Mouse (Mus musculus) bone marrow macrophage, adult 2 months (primary cell): ENCODE data around the gene Cdc45.

Experiments used
- CTCF ChIP-seq: IDR thresholded peaks from 2 replicates; pipeline ENCODE4 v1.5.1; 2012; ENCODE audit warnings: low read depth, mild to moderate bottlenecking, low read length, moderate library complexity
- POLR2A ChIP-seq: IDR thresholded peaks from 2 replicates; pipeline ENCODE4 v1.6.1; 2012; ENCODE audit warnings: mild to moderate bottlenecking, low read depth, low read length, borderline replicate concordance

- TF ChIP-seq CTCF (no peak), POLR2A (no peak)
These were observed 661 bp upstream of the Cdc45 start for GRCm38 (mm10) chr16:18812385-18812910.
